Mouse (Mus musculus) CH12.LX (cell line): Measurements from ENCODE around the gene Dmkn. TPM values are rescaled to one million over a fixed set of nuclear protein-coding genes. Genes with fewer than 3 reads are reported as not detected.
A peak's percentile ranks its signal among the peaks of the same experiment; 100 is the strongest.

Source experiments
- DNase-seq: peaks from one replicate; pipeline ENCODE4 v3.0.0-alpha.2; 2013; ENCODE audit errors: extremely low read depth
- H3K27ac ChIP-seq: 2 replicates; pipeline ENCODE4 v1.5.1; 2012; ENCODE audit warnings: low read depth, mild to moderate bottlenecking, control low read depth, moderate library complexity; ENCODE audit not compliant: insufficient read depth
- H3K27me3 ChIP-seq: replicated peaks from 2 replicates; pipeline ENCODE3; 2012; ENCODE audit warnings: inconsistent platforms
- H3K36me3 ChIP-seq, 2 experiments: replicated peaks in 1 of 2; 2 replicates each; pipeline versions ENCODE3 to v1.6.1; 2012; ENCODE audit warnings: inconsistent platforms in 1 of 2, low read length in 1 of 2, mild to moderate bottlenecking in 1 of 2, mixed read lengths in 1 of 2, moderate library complexity in 1 of 2; ENCODE audit not compliant: control insufficient read depth in 1 of 2, insufficient read depth in 1 of 2
- H3K4me1 ChIP-seq, 2 experiments: 2 replicates each; pipeline ENCODE4 v1.6.1; 2012; ENCODE audit warnings: inconsistent platforms in 1 of 2, moderate library complexity in 1 of 2; ENCODE audit not compliant: insufficient read depth in 2 of 2, control insufficient read depth in 1 of 2
- H3K4me2 ChIP-seq: 2 replicates; pipeline ENCODE4 v1.6.1; 2012; ENCODE audit warnings: low read depth, mild to moderate bottlenecking, control low read depth; ENCODE audit not compliant: poor library complexity, insufficient read depth, severe bottlenecking
- H3K4me3 ChIP-seq, 3 experiments: fragments of 150-350 bp in 1 of 3; sonication (generic) in 1 of 3; replicated peaks in 1 of 3; 2 replicates each; pipeline versions ENCODE3 to v1.5.1; 2011 to 2012; ENCODE audit warnings: low read depth in 2 of 3, low read length in 2 of 3, mild to moderate bottlenecking in 2 of 3, moderate library complexity in 2 of 3, control low read depth in 1 of 3, improper control_type of control experiment in 1 of 3, inconsistent platforms in 1 of 3, mixed read lengths in 1 of 3; ENCODE audit not compliant: poor library complexity in 1 of 3
- H3K79me2 ChIP-seq: replicated peaks from 2 replicates; pipeline ENCODE4 v1.6.1; 2012; ENCODE audit warnings: mild to moderate bottlenecking, moderate library complexity; ENCODE audit not compliant: control insufficient read depth, poor library complexity, insufficient read depth, severe bottlenecking; ENCODE audit errors: extremely low read depth
- H3K9ac ChIP-seq: 2 replicates; pipeline ENCODE4 v1.6.1; 2012; ENCODE audit warnings: low read depth, mild to moderate bottlenecking, control low read depth, moderate library complexity; ENCODE audit not compliant: insufficient read depth
- H3K9me3 ChIP-seq: replicated peaks from 2 replicates; pipeline ENCODE3; 2012; ENCODE audit warnings: low read length, inconsistent platforms, mixed read lengths
- CHD1 ChIP-seq: IDR thresholded peaks from 2 replicates; pipeline ENCODE4 v1.6.1; 2012; ENCODE audit warnings: low read depth, low read length, improper control_type of control experiment, inconsistent platforms
- CTCF ChIP-seq, 2 experiments: IDR thresholded peaks in 1 of 2; conservative IDR thresholded peaks in 1 of 2; 2 replicates each; pipeline ENCODE4 v1.5.1; 2011 to 2012; ENCODE audit warnings: low read depth in 2 of 2, low read length in 2 of 2, improper control_type of control experiment in 1 of 2, inconsistent platforms in 1 of 2, mild to moderate bottlenecking in 1 of 2, moderate library complexity in 1 of 2
- E2F4 ChIP-seq: IDR thresholded peaks from 2 replicates; pipeline ENCODE4 v1.6.1; 2011; ENCODE audit warnings: low read depth, low read length, improper control_type of control experiment; ENCODE audit not compliant: insufficient replicate concordance
- ELF1 ChIP-seq: IDR thresholded peaks from 2 replicates; pipeline ENCODE4 v1.6.1; 2014; ENCODE audit warnings: low read depth, mild to moderate bottlenecking, inconsistent platforms, low read length, improper control_type of control experiment
- EP300 ChIP-seq: IDR thresholded peaks from 2 replicates; pipeline ENCODE4 v1.6.1; 2011; ENCODE audit warnings: low read length, improper control_type of control experiment
- GABPA ChIP-seq: IDR thresholded peaks from 2 replicates; pipeline ENCODE4 v1.6.1; 2012; ENCODE audit warnings: low read depth, low read length, improper control_type of control experiment, inconsistent platforms; ENCODE audit not compliant: insufficient replicate concordance
- HCFC1 ChIP-seq: IDR thresholded peaks from 2 replicates; pipeline ENCODE4 v1.6.1; 2012; ENCODE audit warnings: low read depth, mild to moderate bottlenecking, inconsistent platforms, low read length, improper control_type of control experiment
- IRF4 ChIP-seq: IDR thresholded peaks from 2 replicates; pipeline ENCODE4 v1.6.1; 2014; ENCODE audit warnings: low read depth, mild to moderate bottlenecking, inconsistent platforms, low read length, improper control_type of control experiment
- KAT2A ChIP-seq: IDR thresholded peaks from 2 replicates; pipeline ENCODE4 v1.6.1; 2012; ENCODE audit warnings: low read length, improper control_type of control experiment, inconsistent platforms; ENCODE audit not compliant: insufficient replicate concordance
- MAX ChIP-seq: IDR thresholded peaks from 2 replicates; pipeline ENCODE4 v1.6.1; 2011; ENCODE audit warnings: low read length, improper control_type of control experiment
- MEF2A ChIP-seq: IDR thresholded peaks from 2 replicates; pipeline ENCODE4 v1.6.1; 2014; ENCODE audit warnings: low read depth, mild to moderate bottlenecking, inconsistent platforms, low read length, improper control_type of control experiment, borderline replicate concordance
- MYC ChIP-seq: IDR thresholded peaks from 2 replicates; pipeline ENCODE4 v1.6.1; 2011; ENCODE audit warnings: low read depth, mild to moderate bottlenecking, improper control_type of control experiment, low read length
- PAX5 ChIP-seq: IDR thresholded peaks from 2 replicates; pipeline ENCODE4 v1.6.1; 2012; ENCODE audit warnings: low read length, inconsistent platforms, mixed read lengths
- POLR2A ChIP-seq: IDR thresholded peaks from 2 replicates; pipeline ENCODE4 v1.6.1; 2011; ENCODE audit warnings: low read depth, mild to moderate bottlenecking, improper control_type of control experiment, low read length
- POLR2AphosphoS2 ChIP-seq: IDR thresholded peaks from 2 replicates; pipeline ENCODE4 v1.6.1; 2011; ENCODE audit warnings: low read depth, low read length, improper control_type of control experiment
- SMC3 ChIP-seq: IDR thresholded peaks from 2 replicates; pipeline ENCODE4 v1.6.1; 2011; ENCODE audit warnings: low read depth, low read length, improper control_type of control experiment
- UBTF ChIP-seq: IDR thresholded peaks from 2 replicates; pipeline ENCODE4 v1.6.1; 2012; ENCODE audit warnings: low read depth, mild to moderate bottlenecking, inconsistent platforms, low read length, improper control_type of control experiment, moderate library complexity
- USF1 ChIP-seq: IDR thresholded peaks from 2 replicates; pipeline ENCODE4 v1.6.1; 2014; ENCODE audit warnings: low read depth, mild to moderate bottlenecking, inconsistent platforms, low read length, improper control_type of control experiment
- USF2 ChIP-seq: conservative IDR thresholded peaks from 2 replicates; pipeline ENCODE4 v1.6.1; 2011; ENCODE audit warnings: low read depth, low read length, improper control_type of control experiment
- ZC3H11A ChIP-seq: IDR thresholded peaks from 2 replicates; pipeline ENCODE4 v1.6.1; 2012; ENCODE audit warnings: low read depth, mild to moderate bottlenecking, inconsistent platforms, low read length, improper control_type of control experiment
- ZMIZ1 ChIP-seq: IDR thresholded peaks from 2 replicates; pipeline ENCODE4 v1.6.1; 2012; ENCODE audit warnings: low read depth, mild to moderate bottlenecking, inconsistent platforms, low read length, improper control_type of control experiment
- dilution Hi-C: fragments of 300-500 bp; cut with MboI; formaldehyde crosslinking; loops from 2 replicates; pipeline ENCODE4 v1.14.3; 2020; ENCODE audit warnings: low sequenced_read_pairs; ENCODE audit not compliant: extremely low pct_unique_long_range_greater_than_20kb, extremely low pct_ligation_motif_present
- in situ Hi-C: fragments of 300-500 bp; cut with MboI; formaldehyde crosslinking; loops from 3 replicates; pipeline ENCODE4 v1.14.3; 2019; ENCODE audit warnings: low sequenced_read_pairs, low pct_ligation_motif_present, low pct_unique_long_range_greater_than_20kb, mixed read lengths
- polyA plus RNA-seq: library from polyadenylated mRNA; unstranded; fragments of >175 nt; gene quantifications from 2 replicates; pipeline ENCODE4 v1.2.1, GENCODE M21; 2012; ENCODE audit warnings: low read depth; ENCODE audit not compliant: insufficient read length
- total RNA-seq, 2 experiments: library from RNA; depleted of rRNA; stranded (reverse); fragments of 300-350 nt in 1 of 2; fragments of >200 nt in 1 of 2; gene quantifications; 2 replicates each; pipeline ENCODE4 v1.2.3; 2012 to 2014

The Dmkn gene
- total and polyA plus RNA-seq, 3 experiments: not detected

GRCm38 (mm10) chr7:30796790-30797189 lies 33.2 kb downstream of the Dmkn start:
- DNase-seq: no peak
- no peak overlapping the region for H3K4me2 ChIP-seq
- no peaks in the 10 kb centered on the region for H3K27me3 ChIP-seq
- no peaks in the 10 kb centered on the region for H3K79me2 ChIP-seq
- H3K4me3 ChIP-seq: no peak overlapping the region
- no peak overlapping the region for H3K27ac ChIP-seq
- no peak overlapping the region for H3K9ac ChIP-seq
- dilution Hi-C loops: no loop called here
- H3K9me3 ChIP-seq: peaks cover 14% of the 10 kb centered on the region
- H3K36me3 ChIP-seq: no peaks in the 10 kb centered on the region
- in situ Hi-C loops: no loop called here
- TF ChIP-seq MYC (no peak), USF1 (no peak), MAX (no peak), IRF4 (no peak), ELF1 (no peak), SMC3 (no peak), HCFC1 (no peak), CHD1 (no peak), PAX5 (no peak), E2F4 (no peak), USF2 (no peak), UBTF (no peak), GABPA (no peak), MEF2A (no peak), ZMIZ1 (no peak)
- TF ChIP-seq, all 38 proteins: peak for 0
- H3K4me1 ChIP-seq: peaks cover 0 to 16% of the 10 kb centered on the region in 2 experiments; a peak in 3 of 4 replicates

GRCm38 (mm10) chr7:30800653-30801052 lies 37.1 kb downstream of the Dmkn start:
- dilution Hi-C loops: no loop called here
- H3K27me3 ChIP-seq: no peaks in the 10 kb centered on the region
- H3K4me1 ChIP-seq: no peaks in the 10 kb centered on the region
- H3K36me3 ChIP-seq: no peaks in the 10 kb centered on the region
- no peak overlapping the region for H3K4me2 ChIP-seq
- TF ChIP-seq CTCF (conservative IDR thresholded peaks at IDR 0.05 in 1 of 2, IDR thresholded peaks at IDR 0.05 in 1 of 2; ENCODE audit: low read depth in 2 of 2, low read length in 2 of 2) (peak in 1 of 2 experiments; percentile 38; a peak in 2 of 4 replicates), USF2 (no peak)
- H3K9me3 ChIP-seq: peaks cover 23% of the 10 kb centered on the region
- no peaks in the 10 kb centered on the region for H3K79me2 ChIP-seq
- in situ Hi-C loops: no loop called here
- DNase-seq: no peak
- H3K4me3 ChIP-seq: no peak overlapping the region
- no peak overlapping the region for H3K9ac ChIP-seq
- no peak overlapping the region for H3K27ac ChIP-seq

- Histone ChIP-seq H3K9ac (no peak overlapping the region), H3K4me1 (peaks cover 0 to 4% of the 10 kb centered on the region in 2 experiments; a peak in 1 of 4 replicates), H3K27ac (no peak overlapping the region), H3K9me3 (peaks cover 23% of the 10 kb centered on the region), H3K36me3 (no peaks in the 10 kb centered on the region), H3K4me3 (no peak overlapping the region), H3K4me2 (no peak overlapping the region), H3K27me3 (no peaks in the 10 kb centered on the region), H3K79me2 (no peaks in the 10 kb centered on the region)
- dilution Hi-C loops: no loop called here
- in situ Hi-C loops: no loop called here
- no peak for DNase-seq
- TF ChIP-seq KAT2A: no peak
- TF ChIP-seq CHD1: no peak
- no peak for TF ChIP-seq GABPA
- no peak for TF ChIP-seq HCFC1
- TF ChIP-seq ZC3H11A: no peak
- TF ChIP-seq EP300: no peak
- TF ChIP-seq POLR2AphosphoS2: no peak
- no peak for TF ChIP-seq USF1
- TF ChIP-seq POLR2A: no peak
- TF ChIP-seq MAX: no peak
These were observed 39.7 kb downstream of the Dmkn start for GRCm38 (mm10) chr7:30803256-30803655.
